ENCODE assay signal across 11 mouse cellular contexts in the genomic region with DNA sequence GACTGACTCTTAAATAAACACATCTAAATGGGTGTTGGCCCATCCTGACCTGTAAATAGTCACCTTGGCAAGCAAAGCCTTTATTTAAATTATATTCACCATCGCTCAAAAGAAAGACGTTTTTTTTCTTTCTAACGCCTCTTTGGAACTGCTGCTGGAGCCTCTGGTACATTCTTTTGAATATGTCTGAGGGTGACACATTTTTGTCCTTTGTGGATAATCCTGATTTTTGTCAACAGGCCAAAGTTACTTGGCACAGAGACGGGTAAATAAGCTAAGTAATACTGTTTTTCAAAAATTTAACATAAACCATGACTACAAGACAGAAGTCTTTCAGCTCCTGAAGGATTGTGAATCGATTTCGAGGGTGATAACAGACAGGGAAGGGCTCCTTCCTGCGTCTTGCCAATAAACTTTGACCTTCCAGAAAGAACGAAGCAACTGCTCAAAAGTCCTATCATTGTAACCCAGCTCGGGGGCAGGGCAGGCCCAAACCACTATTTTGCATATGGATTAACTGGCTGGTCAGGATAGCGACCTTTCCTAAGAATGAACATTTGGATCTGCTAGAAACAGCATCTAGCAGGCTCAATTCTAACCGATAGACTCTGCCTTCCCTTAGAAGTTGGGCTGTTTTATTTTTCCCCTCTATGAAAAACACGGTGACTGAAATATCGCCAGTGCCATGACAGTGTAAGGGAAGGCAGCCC. TPM values are rescaled to one million over a fixed set of nuclear protein-coding genes. Genes with fewer than 3 reads are reported as not detected.
DNase-seq lines count a peak whose midpoint lies in the region; ATAC-seq and TF ChIP-seq lines count a peak whose summit lies in the region.
"Had no signal": no experiment of that assay in that cellular context is flagged by ENCODE, and none has a peak within 500 bp of the region (broad histone marks: within the 10 kb centered on the region; RNA-seq: fewer than 3 reads in every experiment).

No protein-coding gene starts in this region.

- no peaks in the 10 kb centered on the region for H3K27me3 ChIP-seq in cerebellum, adult 2 months (ENCODE audit: control insufficient read depth, insufficient read depth, low read length)
- no peaks in the 10 kb centered on the region for H3K27me3 ChIP-seq in limb, embryonic 14.5 days (ENCODE audit: control insufficient read depth, insufficient read depth, low read length)
- H3K27me3 ChIP-seq in limb, embryonic 10.5 days (ENCODE audit: low read depth, poor library complexity, severe bottlenecking): peaks cover 5% of the 10 kb centered on the region
- H3K27me3 ChIP-seq in midbrain, embryonic 15.5 days (replicated peaks): no peaks in the 10 kb centered on the region

- no peak overlapping the region for H3K4me3 ChIP-seq in cerebellum, adult 2 months (replicated peaks; ENCODE audit: insufficient read depth, low read depth, low read length)
- H3K4me3 ChIP-seq in limb, embryonic 14.5 days (replicated peaks; ENCODE audit: low read length): no peak overlapping the region
- H3K4me3 ChIP-seq in limb, embryonic 10.5 days: no peak overlapping the region
- no peak overlapping the region for H3K4me3 ChIP-seq in midbrain, embryonic 15.5 days

- ATAC-seq in limb, embryonic 14.5 days (ENCODE audit: low FRiP score, low read depth): no peak
- no peak for ATAC-seq in midbrain, embryonic 15.5 days (replicated peaks)

- no peak for TF ChIP-seq POLR2A in cerebellum, adult 2 months (IDR thresholded peaks at IDR 0.05; ENCODE audit: borderline replicate concordance, insufficient read depth, low read length)
- no peak for TF ChIP-seq POLR2A in limb, embryonic 14.5 days (IDR thresholded peaks at IDR 0.05; ENCODE audit: borderline replicate concordance, extremely low read depth, insufficient read depth, insufficient read length)

- H3K4me1 ChIP-seq in cerebellum, adult 2 months (ENCODE audit: control insufficient read depth, insufficient read depth, low read length): peaks cover 37% of the 10 kb centered on the region
- H3K4me1 ChIP-seq in limb, embryonic 14.5 days (ENCODE audit: control insufficient read depth, insufficient read depth, low read length): peaks cover 4% of the 10 kb centered on the region
- H3K4me1 ChIP-seq in limb, embryonic 10.5 days: peaks cover 24% of the 10 kb centered on the region
- peaks cover 30% of the 10 kb centered on the region for H3K4me1 ChIP-seq in midbrain, embryonic 15.5 days

- no peaks in the 10 kb centered on the region for H3K36me3 ChIP-seq in limb, embryonic 14.5 days (ENCODE audit: control insufficient read depth, insufficient read depth, low read length)
- no peaks in the 10 kb centered on the region for H3K36me3 ChIP-seq in limb, embryonic 10.5 days
- no peaks in the 10 kb centered on the region for H3K36me3 ChIP-seq in midbrain, embryonic 15.5 days (replicated peaks)

- WGBS in cerebellum, adult 2 months: 61% methylated on average over 13 of the region's 13 CpGs
- 59% methylated on average over 13 of the region's 13 CpGs for WGBS in limb, embryonic 14.5 days
- WGBS in limb, embryonic 10.5 days: 59% methylated on average over 13 of the region's 13 CpGs
- 25% methylated on average over 13 of the region's 13 CpGs for WGBS in midbrain, embryonic 15.5 days

- H3K9me3 ChIP-seq in limb, embryonic 14.5 days (ENCODE audit: control insufficient read depth, low read length): no peaks in the 10 kb centered on the region
- no peaks in the 10 kb centered on the region for H3K9me3 ChIP-seq in limb, embryonic 10.5 days (replicated peaks)
- H3K9me3 ChIP-seq in midbrain, embryonic 15.5 days: no peaks in the 10 kb centered on the region

- DNase-seq in cerebellum, adult 2 months: peak in 1 of 2 experiments; percentile 38
- DNase-seq in cerebellum, adult 11 months: no peak
- DNase-seq in limb, embryonic 14.5 days (ENCODE audit: low spot score): no peak
- DNase-seq in limb, embryonic 10.5 days (ENCODE audit: low spot score): no peak
- peak; percentile 54 for DNase-seq in c-Kit-positive CD71-positive TER-119-negative erythroid progenitor cells, embryonic 14.5 days (ENCODE audit: low read depth)
- no peak for DNase-seq in thymus, postnatal 14 days
- no peak for DNase-seq in testis, postnatal 14 days (ENCODE audit: low spot score)
- DNase-seq: embryo, embryonic 11 days; thymus, postnatal 36 days had no signal

- H3K27ac ChIP-seq in cerebellum, adult 2 months (ENCODE audit: insufficient read depth, low read length): peak overlapping the region; percentile 19; the same call in 1 of the 2 replicates
- H3K27ac ChIP-seq in limb, embryonic 14.5 days (replicated peaks; ENCODE audit: low read depth, low read length): no peak overlapping the region
- no peak overlapping the region for H3K27ac ChIP-seq in limb, embryonic 10.5 days
- peak overlapping the region; percentile 53 for H3K27ac ChIP-seq in midbrain, embryonic 15.5 days

- no peak for TF ChIP-seq CTCF in cerebellum, adult 2 months (IDR thresholded peaks at IDR 0.05; ENCODE audit: borderline replicate concordance, insufficient read depth, low read depth, low read length)

- H3K9ac ChIP-seq in limb, embryonic 14.5 days (ENCODE audit: low read depth, low read length, severe bottlenecking): 0 out of 2 replicates have a peak overlapping the region, but pooled peaks have one; percentile 3
- H3K9ac ChIP-seq in midbrain, embryonic 15.5 days: no peak overlapping the region

- H3K4me2 ChIP-seq in limb, embryonic 14.5 days (replicated peaks; ENCODE audit: low read depth, low read length, severe bottlenecking): no peak overlapping the region
- H3K4me2 ChIP-seq in midbrain, embryonic 15.5 days: no peak overlapping the region

RNA-seq across cellular contexts. Expression of a gene that starts 3.4 kb away (rescaled TPM):
- polyA plus RNA-seq in cerebellum, adult 2 months (2012; rRNA removed): 35.6 and 37.5 TPM in 2 replicates
- 24.8 and 28.7 TPM in 2 replicates for polyA plus RNA-seq in limb, embryonic 14.5 days (2012; rRNA removed)
- polyA plus RNA-seq in limb, embryonic 14.5 days (2014; fragmentation: Nextera tagmentation; extraction: Ambion mirVana): 26.2 and 28.3 TPM in 2 replicates
- 20.1 and 20.6 TPM in 2 replicates for polyA plus RNA-seq in limb, embryonic 10.5 days (2016; fragmentation: Nextera tagmentation; extraction: Ambion mirVana)
- 17.3 and 17.4 TPM in 2 replicates for polyA plus RNA-seq in midbrain, embryonic 15.5 days (2015; fragmentation: Nextera tagmentation; extraction: Ambion mirVana)

RNA-seq across cellular contexts. Expression of a gene that starts 54.5 kb away (rescaled TPM):
- polyA plus RNA-seq in cerebellum, adult 2 months (2012; rRNA removed): not detected in 2 replicates
- polyA plus RNA-seq in limb, embryonic 14.5 days (2012; rRNA removed): 0.03 TPM in 1 of 2 replicates, not detected in the other
- polyA plus RNA-seq in limb, embryonic 14.5 days (2014; fragmentation: Nextera tagmentation; extraction: Ambion mirVana): not detected in 2 replicates
- polyA plus RNA-seq in limb, embryonic 10.5 days (2016; fragmentation: Nextera tagmentation; extraction: Ambion mirVana): not detected in 2 replicates
- not detected in 2 replicates for polyA plus RNA-seq in midbrain, embryonic 15.5 days (2015; fragmentation: Nextera tagmentation; extraction: Ambion mirVana)
- polyA plus RNA-seq: heart, embryonic 14.5 days had no signal

Comparison
In these comparisons a context has a peak if more than half of its experiments do, and no peak if none do; other contexts are left out.
1. H3K27ac ChIP-seq: peak in cerebellum, adult 2 months (single experiment) and midbrain, embryonic 15.5 days (single experiment); none in limb, embryonic 14.5 days (single experiment) and limb, embryonic 10.5 days (single experiment).